Mouse (Mus musculus) spleen, embryonic (tissue): ENCODE measurements at regions not wholly inside any gene's neighbourhood (a gene's known extent, or its start where the extent isn't known, plus 50 kb on each side); places are given as distances from the start of the nearest gene placed in this dataset.

Source experiments
- CTCF ChIA-PET: fragments of 350-600 bp; sonication (Branson Sonifier 250); formaldehyde crosslinking; loops from one replicate; lab custom pipeline; 2022; lab: Charles Lee

DNA sequence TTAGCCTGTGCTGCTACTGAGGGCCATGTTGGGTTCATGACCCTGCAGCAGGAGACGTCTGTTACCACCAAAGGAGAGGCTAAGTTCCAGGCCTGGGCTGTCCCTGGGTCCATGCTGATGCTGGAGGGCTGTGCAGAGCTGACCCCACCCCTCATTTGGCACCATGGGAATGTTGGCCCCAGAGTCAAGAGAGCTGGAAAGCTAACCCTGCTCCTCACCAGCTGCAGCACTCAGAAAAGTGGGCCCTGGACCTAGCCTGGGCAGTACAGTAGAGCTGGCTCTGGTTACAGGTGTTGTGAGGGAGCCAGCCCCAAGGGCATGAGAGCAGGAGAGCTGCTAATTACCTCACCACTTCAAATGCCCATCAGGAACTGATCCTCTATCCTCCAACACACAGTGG lies 500.9 kb upstream of the Nr5a2 start:
- CTCF ChIA-PET: no interaction called here

DNA sequence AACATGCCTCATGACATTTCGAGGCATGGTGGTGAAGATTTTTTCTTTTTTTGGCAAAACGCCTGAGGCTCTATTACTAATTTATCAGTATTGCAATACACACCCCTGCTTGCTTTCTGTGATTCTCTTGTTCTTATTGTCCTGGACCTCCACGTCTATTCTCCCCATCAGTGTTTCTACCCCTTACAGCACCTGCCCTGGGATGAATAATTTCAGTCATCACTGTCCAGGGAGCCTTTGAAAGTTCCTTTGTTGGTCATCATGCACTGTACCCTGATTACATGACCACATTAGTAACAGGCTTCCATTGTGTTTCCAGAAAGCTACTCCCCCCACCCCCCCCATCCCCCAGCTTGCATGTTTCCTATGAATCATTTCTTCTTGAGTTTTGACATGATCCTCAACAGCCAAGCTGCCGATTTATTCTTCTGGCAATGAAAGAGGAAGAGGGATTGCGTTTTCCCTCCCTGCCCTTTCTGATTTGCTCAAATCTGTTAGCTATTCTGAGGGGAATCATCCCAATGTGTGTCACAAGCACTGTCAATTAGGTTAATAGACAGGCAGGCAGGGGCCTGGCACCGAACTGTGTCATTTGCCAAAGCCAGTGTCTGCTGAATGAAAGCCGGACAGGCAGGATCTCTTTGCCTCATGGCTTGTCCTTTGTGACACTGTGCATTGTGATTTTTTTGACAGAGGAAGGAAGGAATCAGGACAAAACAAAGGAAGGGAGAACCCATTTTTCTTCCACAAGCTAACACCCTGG lies 493.4 kb upstream of the Nr5a2 start:
- CTCF ChIA-PET: no interaction called here

DNA sequence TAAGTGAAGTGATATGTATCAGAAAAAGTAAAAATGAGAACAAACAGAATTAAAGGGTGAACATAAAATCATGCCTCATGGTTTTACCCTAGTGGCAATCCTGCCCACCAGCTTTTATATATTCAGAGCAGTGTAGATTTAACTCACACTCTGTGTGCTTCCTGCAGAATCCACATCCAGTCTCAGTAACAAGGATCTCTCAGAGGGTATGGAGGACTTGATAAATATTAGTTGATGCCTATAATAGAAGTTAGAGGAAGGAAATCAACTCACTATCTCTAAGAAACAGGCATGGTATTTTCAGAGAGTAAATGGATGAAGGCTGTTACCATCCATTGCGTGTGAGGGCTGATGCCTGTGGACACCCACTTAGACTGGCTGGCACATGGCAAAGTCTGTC lies 492.5 kb upstream of the Nr5a2 start:
- CTCF ChIA-PET: no interaction called here

DNA sequence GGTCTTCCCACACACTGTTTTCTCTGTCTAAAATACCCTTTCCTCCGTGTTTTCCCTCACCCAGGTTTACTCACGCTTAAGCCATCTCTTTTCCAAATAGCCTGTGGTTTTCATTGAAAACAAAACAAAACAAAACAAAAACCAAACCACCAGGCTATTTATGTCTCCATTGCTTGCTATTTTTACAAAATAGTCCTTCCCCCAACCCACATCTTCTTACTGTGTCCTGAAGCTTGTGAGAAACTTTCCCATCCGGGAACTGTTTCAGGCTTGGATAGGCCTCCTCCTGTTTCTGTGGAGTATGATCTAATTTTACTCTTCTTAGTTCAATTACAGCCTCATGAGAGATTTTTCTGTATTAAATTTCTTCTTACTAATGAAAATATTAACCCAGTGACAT lies 486.2 kb upstream of the Nr5a2 start:
- CTCF ChIA-PET: no interaction called here

DNA sequence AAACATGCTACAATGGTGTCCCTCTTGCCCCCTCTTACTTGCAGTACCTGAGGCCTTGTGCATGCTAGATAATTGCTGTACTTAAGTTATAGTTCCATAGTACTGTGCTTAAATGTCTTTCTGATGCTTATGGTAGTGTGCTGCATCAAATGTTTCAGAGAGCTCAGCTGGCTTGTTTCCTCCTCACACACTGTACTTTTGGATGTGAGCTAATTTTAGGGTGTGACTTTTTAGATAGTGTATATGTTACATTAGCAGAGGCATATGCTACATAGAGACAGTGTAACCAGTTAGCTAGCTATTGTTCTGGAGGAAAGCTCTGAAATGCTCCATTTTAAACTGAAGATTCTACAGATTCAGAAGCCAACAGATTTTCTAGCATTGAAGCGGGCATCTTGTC lies 467.9 kb upstream of the Nr5a2 start:
- CTCF ChIA-PET: no interaction called here

DNA sequence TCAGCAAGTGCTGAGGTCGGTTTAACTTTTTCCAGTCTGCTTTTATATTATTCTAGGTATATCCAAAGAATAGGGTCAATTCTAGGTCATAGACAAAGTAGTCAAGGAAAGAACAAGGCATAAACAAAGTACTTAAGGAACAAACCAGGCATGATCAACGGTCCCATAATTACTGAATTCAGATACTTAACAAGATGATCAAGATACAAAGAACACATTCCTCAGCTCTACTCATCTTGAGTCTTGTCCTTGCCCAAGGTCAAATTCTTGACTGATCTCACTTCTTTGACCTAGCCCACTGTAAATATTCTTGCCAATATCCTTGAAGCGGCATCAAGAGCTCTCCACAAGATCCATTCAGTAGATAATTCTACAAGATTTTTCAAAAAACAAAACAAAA lies 458.1 kb upstream of the Nr5a2 start:
- CTCF ChIA-PET: no interaction called here

DNA sequence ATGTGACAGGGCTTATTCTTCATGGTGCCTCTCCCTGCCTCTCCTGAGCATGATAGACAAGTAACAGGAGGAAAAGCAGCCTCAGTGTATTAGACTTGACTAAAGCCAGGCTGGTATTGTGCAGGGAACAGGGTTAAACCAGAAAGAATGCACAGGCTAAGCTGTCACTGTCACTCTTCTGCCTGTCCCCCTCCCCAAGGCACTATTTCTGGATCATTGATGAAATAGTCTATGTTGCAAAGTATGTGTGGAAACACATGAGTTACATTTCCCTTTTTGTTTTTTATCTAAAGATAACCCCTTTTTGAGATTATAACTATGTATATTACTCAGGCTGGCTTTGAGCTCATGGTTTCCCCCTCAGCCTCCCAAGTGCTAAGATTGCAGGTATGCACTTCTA lies 436.5 kb upstream of the Nr5a2 start:
- CTCF ChIA-PET: no interaction called here

DNA sequence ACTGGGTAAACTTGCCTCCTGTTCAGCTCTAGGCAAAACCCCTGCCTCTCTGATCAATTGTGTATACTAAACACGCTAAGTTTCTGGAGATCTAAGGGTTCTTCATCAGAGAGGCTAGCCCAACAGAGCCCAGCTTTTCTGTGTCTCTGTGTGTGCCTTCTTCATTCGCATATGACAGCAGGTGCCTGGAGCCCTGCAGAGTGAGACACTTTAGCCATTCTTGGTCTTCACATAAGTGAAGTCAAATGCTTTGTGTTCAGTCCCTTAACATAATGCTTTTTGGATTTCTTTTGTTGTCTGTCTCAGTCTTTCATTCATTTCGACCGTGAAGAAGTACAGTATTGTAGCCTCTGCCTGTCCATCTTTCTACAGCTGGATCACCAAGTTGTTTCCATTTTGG lies 427.3 kb upstream of the Nr5a2 start:
- CTCF ChIA-PET: no interaction called here

DNA sequence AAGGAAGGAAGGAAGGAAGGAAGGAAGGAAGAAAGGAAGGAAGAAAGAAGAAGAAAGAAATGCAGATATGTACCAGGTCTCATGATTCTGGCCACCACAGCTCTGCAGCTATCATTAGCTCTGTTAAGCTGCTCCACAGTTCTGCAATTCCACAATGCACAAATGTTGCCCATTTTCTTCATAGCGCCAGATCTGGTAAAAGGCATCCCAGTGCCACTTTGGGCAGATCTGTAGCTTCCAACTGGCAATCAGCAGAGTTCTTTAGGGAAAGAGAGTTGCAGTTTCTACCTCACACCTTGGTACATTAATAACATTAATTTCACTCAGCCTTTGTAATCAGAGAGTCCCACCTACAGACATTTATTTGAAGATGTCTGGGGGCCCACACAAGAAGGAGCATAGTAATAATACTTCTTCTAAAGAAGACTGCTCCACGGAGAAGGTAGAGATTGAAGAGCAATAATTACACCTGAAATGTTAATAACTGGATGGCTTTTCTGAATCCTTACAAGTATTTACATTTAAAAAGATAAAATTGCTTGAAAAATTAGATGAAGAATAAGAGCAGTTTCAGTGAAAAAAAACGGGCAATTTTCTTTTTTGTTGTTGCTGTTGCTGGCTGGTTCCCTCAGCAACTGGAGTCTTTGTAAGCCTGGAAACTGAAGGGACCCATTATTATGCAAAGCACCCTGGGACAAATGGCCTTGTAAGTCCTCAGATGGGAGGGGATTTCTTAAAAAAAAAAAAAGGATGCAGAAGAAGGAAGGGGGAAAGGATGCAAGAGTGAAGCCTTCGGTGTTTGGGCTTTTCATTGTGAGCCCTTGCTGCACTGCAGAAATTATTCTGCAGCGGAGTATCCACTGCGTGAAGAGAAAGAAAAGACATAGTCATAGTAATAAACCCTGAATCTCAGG lies 418.1 kb upstream of the Nr5a2 start:
- CTCF ChIA-PET: no interaction called here

DNA sequence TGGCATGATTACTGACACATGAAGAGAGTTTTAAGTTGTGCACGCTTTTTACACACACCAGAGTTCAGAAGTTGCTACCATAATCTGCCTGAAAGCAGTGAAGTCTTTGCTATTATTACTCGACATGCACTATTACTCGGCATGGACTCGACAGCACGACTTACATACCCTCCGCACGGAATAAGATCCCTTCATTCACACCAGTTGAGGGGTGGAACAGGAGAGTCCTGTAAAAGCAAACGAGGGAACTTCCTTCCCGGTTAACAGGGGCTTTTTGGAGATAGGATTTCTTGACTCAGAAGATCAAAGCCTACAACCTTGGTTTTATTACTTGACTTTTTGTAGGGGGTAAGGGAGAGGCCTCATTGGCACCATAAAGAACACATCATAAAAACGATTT lies 416.4 kb upstream of the Nr5a2 start:
- CTCF ChIA-PET: no interaction called here

DNA sequence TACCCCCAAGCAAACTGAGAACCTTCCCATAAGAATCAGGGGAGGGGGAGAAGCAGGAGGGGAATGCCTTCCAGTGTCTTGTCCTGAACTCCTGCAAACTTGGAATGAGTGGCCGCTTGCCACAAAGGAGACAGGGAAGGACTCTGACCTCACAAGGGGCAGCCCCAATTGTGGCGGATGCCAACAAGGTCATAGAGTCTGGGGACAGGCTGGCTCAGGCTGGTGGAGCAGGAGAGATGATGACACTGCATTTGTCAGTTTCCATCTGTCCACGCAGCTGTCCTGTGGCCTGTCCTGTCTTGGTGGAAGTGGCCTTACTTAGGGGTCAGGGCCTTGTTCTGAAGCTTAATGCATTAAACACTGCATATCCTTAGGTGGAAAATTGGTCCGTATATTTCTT lies 414.4 kb upstream of the Nr5a2 start:
- CTCF ChIA-PET: no interaction called here

DNA sequence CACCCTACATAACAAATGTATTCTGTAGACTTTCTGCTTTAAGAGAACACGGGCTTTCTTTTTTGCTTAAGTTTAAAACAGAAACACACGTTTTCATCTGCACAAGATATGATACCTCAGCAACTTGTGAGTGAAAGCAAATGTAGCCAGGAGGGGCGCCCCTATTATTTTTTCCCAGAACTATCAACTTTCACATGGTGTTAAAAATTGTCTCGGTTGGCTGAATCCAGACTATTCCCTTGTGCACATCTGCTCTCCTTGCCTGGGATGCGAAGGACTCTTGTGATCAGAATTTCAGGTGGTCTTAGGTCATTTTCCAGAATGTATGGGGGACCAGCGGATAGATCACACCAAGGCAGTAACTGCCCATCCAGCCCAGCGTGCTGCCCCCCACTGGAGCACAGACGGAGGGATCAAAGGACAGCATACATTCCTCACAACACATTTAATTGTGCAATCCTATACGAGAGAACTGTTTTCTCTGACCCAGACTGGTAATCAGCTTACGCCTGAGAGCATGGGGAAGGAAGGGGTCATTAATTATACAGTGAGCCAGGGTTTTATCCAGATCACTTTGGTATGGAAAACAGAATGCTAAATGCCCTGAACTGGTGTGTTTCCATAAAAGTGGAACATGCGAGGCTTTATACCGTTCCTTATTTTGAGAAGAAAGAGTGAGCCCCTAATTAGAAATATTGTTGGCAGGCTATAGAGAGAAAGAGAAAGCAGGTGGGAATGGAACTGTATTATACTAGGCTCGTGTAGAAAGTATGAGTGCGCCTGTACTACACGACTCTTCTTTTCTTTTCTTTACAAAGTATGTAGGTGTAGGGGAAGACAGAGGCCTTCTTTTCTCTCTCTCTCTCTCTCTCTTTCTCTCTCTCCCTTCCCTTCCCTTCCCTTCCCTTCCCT lies 413.5 kb upstream of the Nr5a2 start:
- CTCF ChIA-PET: no interaction called here

DNA sequence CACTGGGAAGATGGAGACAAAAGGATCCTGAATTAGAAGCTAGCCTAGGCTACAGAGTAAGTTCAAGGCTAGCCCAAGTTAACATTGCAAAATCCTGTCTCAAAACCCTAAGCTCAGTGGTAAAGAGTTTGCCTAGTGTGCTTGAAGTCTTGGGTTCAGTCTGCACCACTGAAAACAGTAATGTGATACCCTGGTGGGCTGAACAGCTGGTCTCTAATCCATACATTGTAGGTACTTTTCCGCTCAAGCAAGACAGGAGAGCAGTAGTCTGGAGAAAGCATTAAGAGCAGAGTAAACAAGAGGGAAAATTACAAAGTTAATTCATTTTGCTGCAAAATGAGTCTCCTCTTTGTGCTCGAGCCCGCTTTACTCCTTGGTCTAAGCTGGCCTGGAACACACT lies 412.0 kb upstream of the Nr5a2 start:
- CTCF ChIA-PET: no interaction called here

DNA sequence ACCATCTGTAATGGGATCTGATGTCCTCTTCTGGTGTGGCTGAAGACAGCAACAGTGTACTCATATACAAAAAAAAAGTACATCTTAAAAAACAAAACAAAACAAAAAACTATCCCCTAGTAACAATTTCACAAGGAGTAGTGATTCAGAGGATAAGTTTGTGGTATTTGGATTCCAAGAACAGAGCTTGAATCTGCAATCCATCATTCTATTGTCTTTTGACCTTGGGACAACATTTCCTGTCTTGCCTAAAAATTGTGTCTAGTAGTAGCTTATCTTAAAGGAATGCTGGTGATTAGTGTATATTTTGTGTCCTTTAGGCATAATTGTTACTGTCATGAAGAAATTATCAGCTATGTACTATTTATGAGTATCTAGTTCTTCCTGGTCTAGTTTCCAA lies 404.1 kb upstream of the Nr5a2 start:
- CTCF ChIA-PET: interaction anchor here (0.7 kb wide), 1 partner anchor 42 kb away, joined by 7 read pairs; no protein-coding TSS in a partner anchor

DNA sequence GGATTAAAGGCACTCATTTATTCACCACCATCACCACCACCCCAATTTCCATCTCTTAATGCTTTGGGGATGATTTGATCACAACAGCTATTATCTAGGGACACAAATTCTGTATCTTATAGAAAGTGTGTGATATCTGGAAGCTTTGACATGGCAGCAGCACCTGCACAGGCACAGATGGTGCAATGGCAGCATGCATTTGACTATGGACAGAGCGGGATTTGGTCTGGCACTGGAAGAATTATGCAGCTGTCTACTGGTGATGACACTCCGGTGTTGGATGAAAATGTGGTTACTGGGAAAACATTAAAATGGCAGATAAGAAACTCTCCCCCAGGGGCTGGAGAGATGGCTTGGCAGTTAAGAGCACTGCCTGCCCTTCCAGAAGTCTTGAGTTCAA lies 403.7 kb upstream of the Nr5a2 start:
- CTCF ChIA-PET: no interaction called here

DNA sequence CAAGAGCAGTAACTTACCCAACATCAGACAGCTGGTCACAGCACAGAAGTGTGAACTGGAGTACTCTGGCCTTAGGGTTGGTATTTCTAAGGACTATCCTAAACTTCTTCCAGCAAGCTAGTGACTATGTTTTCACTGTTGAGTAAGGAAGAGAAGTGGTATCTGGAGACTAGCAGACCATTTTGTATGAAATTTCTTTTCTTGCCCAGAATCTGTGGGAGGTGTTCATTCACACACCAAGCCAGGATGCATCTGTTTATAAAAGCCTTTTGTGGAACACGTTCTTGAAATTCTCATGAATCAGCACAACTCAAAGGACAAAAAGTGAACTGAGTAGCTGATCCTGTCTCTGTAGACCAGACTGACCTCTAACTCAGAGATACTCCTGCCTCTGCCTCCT lies 403.3 kb upstream of the Nr5a2 start:
- CTCF ChIA-PET: no interaction called here

DNA sequence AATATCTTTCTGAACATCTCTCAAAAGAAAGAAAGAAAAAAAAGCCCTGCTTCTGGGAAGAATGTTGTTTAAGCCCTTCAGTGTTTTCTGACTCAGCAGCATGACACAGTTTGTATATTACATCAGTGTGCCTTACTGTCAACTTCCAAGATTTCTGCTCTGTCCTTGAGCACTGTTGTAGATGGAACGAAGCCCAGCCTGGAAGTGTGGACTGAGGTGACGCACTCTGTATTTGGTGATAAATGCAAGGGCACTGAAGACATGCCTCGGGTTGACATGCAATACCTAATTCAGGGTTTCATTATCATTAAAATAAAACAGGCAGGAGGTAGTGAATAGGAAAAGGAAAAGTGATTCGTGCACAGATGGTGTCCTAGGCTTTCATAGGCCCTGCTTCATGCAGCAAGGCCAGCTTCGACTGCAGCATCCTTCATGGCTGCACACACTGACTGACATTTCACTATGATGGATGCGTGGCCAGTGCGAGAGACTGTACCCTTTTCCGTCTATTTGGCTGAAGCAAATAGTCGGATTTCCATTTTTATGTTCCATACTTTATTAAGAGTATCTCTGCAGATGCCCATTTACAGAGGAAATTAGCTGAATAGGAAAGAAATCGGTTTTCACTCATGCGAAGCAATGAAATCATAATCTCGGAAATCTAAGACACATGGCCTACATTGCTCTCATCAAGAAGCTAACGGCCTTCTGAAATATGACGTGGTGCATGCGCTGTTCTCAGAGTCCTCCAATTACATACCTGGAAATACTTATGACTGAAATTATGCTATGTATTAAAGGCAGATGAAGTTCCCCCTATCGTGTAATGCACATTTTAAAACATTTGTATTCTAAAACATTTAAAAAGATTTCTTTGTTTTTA lies 400.7 kb upstream of the Nr5a2 start:
- CTCF ChIA-PET: no interaction called here

DNA sequence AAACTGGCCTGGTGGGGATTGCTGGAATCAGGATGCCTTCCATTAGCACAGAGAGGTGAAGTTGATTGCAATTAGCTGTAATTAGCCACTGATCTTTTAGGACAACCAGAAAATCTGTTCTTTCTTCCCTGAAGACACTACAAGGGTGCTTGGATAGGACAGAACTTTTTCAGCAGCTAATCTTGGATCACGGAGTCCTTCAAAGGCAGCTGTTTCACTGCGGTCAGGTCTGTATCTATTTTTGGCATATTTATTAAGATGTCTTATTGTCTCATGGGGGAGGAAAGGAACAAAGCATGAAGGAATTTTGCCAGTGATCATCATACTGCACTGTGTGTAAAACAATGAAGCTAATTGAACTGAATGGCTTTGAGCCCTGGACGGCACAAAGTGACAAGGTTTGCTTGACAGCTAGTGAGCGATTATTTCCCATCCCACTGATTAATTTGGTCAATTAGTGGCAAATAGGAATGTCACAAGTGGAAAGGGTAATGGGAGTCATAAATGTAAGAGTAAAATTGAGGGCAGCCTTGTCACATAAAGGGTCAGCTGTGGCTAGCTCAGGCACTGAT lies 395.8 kb upstream of the Nr5a2 start:
- CTCF ChIA-PET: no interaction called here

DNA sequence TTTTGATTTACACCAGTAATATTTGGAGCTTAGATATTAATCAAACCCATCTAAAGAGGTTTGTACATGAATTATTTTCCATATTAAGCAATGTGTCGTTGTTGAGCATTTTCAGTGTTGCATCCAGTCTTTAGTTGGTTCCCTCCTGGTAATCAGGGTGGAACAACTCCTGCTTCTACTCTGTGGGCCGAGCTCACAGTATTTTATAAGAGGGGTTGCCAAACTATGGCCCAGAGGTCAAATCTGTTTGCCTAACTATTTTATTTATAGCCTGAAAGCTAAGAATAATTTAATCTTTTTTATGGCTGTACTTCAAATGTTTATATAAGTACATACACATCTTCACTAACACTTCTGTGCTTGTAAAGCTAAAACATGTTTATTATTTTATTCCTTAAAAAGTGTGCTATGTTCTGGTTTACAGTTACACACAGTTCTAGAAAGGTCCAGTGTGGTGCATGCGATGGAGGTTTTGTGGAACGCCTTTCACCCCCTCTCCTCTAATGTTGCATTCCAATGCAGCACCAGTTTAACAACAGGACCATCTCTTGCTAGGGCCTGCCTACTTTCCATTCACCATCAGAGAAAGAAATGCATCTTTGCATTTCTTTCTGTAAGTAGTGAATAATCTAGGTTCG lies 392.3 kb upstream of the Nr5a2 start:
- CTCF ChIA-PET: no interaction called here

DNA sequence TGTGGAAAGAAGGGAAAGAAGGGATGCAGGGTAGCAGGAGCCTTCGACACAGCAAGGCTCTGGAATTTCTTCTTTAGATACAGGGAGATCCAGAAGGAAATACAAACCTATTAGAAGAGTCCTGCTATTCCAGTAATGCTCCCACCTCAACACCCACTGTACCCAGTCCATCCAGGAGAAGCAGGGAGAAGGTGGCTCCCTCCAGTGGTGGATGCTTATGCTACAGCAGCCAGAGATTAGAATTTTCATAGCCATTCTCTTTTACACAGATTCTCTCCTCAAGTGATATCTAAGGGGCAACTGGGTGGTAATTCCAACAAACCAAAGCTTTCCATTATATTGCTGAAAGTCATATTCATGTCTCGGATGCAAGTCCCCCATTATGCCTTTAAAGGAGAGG lies 373.9 kb upstream of the Nr5a2 start:
- CTCF ChIA-PET: no interaction called here
